Mouse (Mus musculus): Measurements from ENCODE around the gene Nutf2-ps1. TPM values are rescaled to one million over a fixed set of nuclear protein-coding genes. Genes with fewer than 3 reads are reported as not detected.
A peak's percentile ranks its signal among the peaks of the same experiment; 100 is the strongest.
"Not testable (repeated sequence)": the region's sequence is repeated elsewhere in the genome, so short reads cannot be mapped to it uniquely, and the experiment has no call there.

Gene Nutf2-ps1
- 17.0 TPM for polyA plus RNA-seq (2012; fragmentation: generic; extraction: Trizol)
- long read RNA-seq, experiment 1, transcript Nutf2-ps1-201 (1 exons, 901 nt), result major isoform, 38 of 38 reads
- long read RNA-seq, experiment 1, partial matches to known transcripts, result 0 of 38 reads
- long read RNA-seq, experiment 1, other reads (novel, unspliced or antisense), result 0 of 38 reads
- long read RNA-seq, experiment 2, transcript Nutf2-ps1-201 (1 exons, 901 nt), result major isoform, 7 of 7 reads
- long read RNA-seq, experiment 2, partial matches to known transcripts, result 0 of 7 reads
- long read RNA-seq, experiment 2, other reads (novel, unspliced or antisense), result 0 of 7 reads

- H3K27me3 ChIP-seq (ENCODE audit: control insufficient read depth, insufficient read depth, insufficient read length); H3K36me3 ChIP-seq (ENCODE audit: control insufficient read depth, insufficient read depth); H3K4me3 ChIP-seq (ENCODE audit: insufficient read depth, poor library complexity, severe bottlenecking); H3K79me3 ChIP-seq (ENCODE audit: low read depth); H3ac ChIP-seq (ENCODE audit: control insufficient read depth, insufficient read length, low read depth); H3K79me2 ChIP-seq (ENCODE audit: control insufficient read depth, insufficient read depth): not testable (repeated sequence)
Measured at GRCm38 (mm10) chr19:53588968-53589367, at the start of gene Nutf2-ps1. Gene Nutf2-ps1 (minus strand): TSS chr19:53589068.

- Histone ChIP-seq H3ac (ENCODE audit: control insufficient read depth, insufficient read length, low read depth) (no peak overlapping the region), H3K79me3 (ENCODE audit: low read depth) (no peaks in the 10 kb centered on the region), H3K36me3 (ENCODE audit: control insufficient read depth, insufficient read depth) (peaks cover 91% of the 10 kb centered on the region), H3K79me2 (ENCODE audit: control insufficient read depth, insufficient read depth) (no peaks in the 10 kb centered on the region), H3K27me3 (ENCODE audit: control insufficient read depth, insufficient read depth, insufficient read length) (no peaks in the 10 kb centered on the region), H3K4me3 (ENCODE audit: insufficient read depth, poor library complexity, severe bottlenecking) (no peak overlapping the region)
- no peak for TF ChIP-seq MYOG (IDR thresholded peaks at IDR 0.05; ENCODE audit: control insufficient read depth, extremely low read depth, insufficient read length)
- no peak for TF ChIP-seq FOSL1 (IDR thresholded peaks at IDR 0.05; ENCODE audit: insufficient read depth, low read length, poor library complexity, severe bottlenecking)
- no peak for TF ChIP-seq CTCF (IDR thresholded peaks at IDR 0.05; ENCODE audit: control insufficient read depth, insufficient read depth, insufficient read length)
- no peak for TF ChIP-seq MYOD1 (IDR thresholded peaks at IDR 0.05; ENCODE audit: control insufficient read depth, insufficient read length, low read depth)
- TF ChIP-seq MAX (IDR thresholded peaks at IDR 0.05), result no peak
- no peak for TF ChIP-seq USF1 (IDR thresholded peaks at IDR 0.05; ENCODE audit: low read depth)
- TF ChIP-seq CEBPB (IDR thresholded peaks at IDR 0.05; ENCODE audit: low read depth), result no peak
Measured at GRCm38 (mm10) chr19:53638041-53638440, 49.2 kb upstream of the Nutf2-ps1 start.

GRCm38 (mm10) chr19:53621681-53622080 is 32.8 kb upstream of the Nutf2-ps1 start:
- Histone ChIP-seq H3K27me3 (ENCODE audit: control insufficient read depth, insufficient read depth, insufficient read length) (no peaks in the 10 kb centered on the region), H3ac (ENCODE audit: control insufficient read depth, insufficient read length, low read depth) (no peak overlapping the region), H3K36me3 (ENCODE audit: control insufficient read depth, insufficient read depth) (peaks cover 94% of the 10 kb centered on the region), H3K4me3 (ENCODE audit: insufficient read depth, poor library complexity, severe bottlenecking) (no peak overlapping the region), H3K79me2 (ENCODE audit: control insufficient read depth, insufficient read depth) (peaks cover 12% of the 10 kb centered on the region), H3K79me3 (ENCODE audit: low read depth) (peaks cover 10% of the 10 kb centered on the region)
- TF ChIP-seq MAX (IDR thresholded peaks at IDR 0.05), result no peak
- no peak for TF ChIP-seq MYOG (IDR thresholded peaks at IDR 0.05; ENCODE audit: control insufficient read depth, extremely low read depth, insufficient read length)
- no peak for TF ChIP-seq FOSL1 (IDR thresholded peaks at IDR 0.05; ENCODE audit: insufficient read depth, low read length, poor library complexity, severe bottlenecking)

- H3K79me2 ChIP-seq (ENCODE audit: control insufficient read depth, insufficient read depth), result peaks cover 100% of the 10 kb centered on the region
- H3ac ChIP-seq (ENCODE audit: control insufficient read depth, insufficient read length, low read depth), result no peak overlapping the region
- no peaks in the 10 kb centered on the region for H3K27me3 ChIP-seq (ENCODE audit: control insufficient read depth, insufficient read depth, insufficient read length)
- TF ChIP-seq USF1 (IDR thresholded peaks at IDR 0.05; ENCODE audit: low read depth), result no peak
- H3K79me3 ChIP-seq (ENCODE audit: low read depth), result peaks cover 78% of the 10 kb centered on the region
- no peak overlapping the region for H3K4me3 ChIP-seq (ENCODE audit: insufficient read depth, poor library complexity, severe bottlenecking)
- peaks cover 41% of the 10 kb centered on the region for H3K36me3 ChIP-seq (ENCODE audit: control insufficient read depth, insufficient read depth)
Measured at GRCm38 (mm10) chr19:53608921-53609320, 20.1 kb upstream of the Nutf2-ps1 start.

GRCm38 (mm10) chr19:53601363-53601655 is 12.4 kb upstream of the Nutf2-ps1 start:
- TF ChIP-seq MYOG (IDR thresholded peaks at IDR 0.05; ENCODE audit: control insufficient read depth, extremely low read depth, insufficient read length) (no peak), USF1 (IDR thresholded peaks at IDR 0.05; ENCODE audit: low read depth) (no peak), FOSL1 (IDR thresholded peaks at IDR 0.05; ENCODE audit: insufficient read depth, low read length, poor library complexity, severe bottlenecking) (no peak), CTCF (IDR thresholded peaks at IDR 0.05; ENCODE audit: control insufficient read depth, insufficient read depth, insufficient read length) (no peak), MYOD1 (IDR thresholded peaks at IDR 0.05; ENCODE audit: control insufficient read depth, insufficient read length, low read depth) (no peak), MAX (IDR thresholded peaks at IDR 0.05) (no peak), CEBPB (IDR thresholded peaks at IDR 0.05; ENCODE audit: low read depth) (no peak)
- Histone ChIP-seq H3K27me3 (ENCODE audit: control insufficient read depth, insufficient read depth, insufficient read length) (no peaks in the 10 kb centered on the region), H3K79me2 (ENCODE audit: control insufficient read depth, insufficient read depth) (peaks cover 61% of the 10 kb centered on the region), H3K79me3 (ENCODE audit: low read depth) (peaks cover 48% of the 10 kb centered on the region), H3ac (ENCODE audit: control insufficient read depth, insufficient read length, low read depth) (peak overlapping the region; percentile 100), H3K36me3 (ENCODE audit: control insufficient read depth, insufficient read depth) (peaks cover 36% of the 10 kb centered on the region), H3K4me3 (ENCODE audit: insufficient read depth, poor library complexity, severe bottlenecking) (peak overlapping the region; percentile 79)

- H3K36me3 ChIP-seq (ENCODE audit: control insufficient read depth, insufficient read depth), result peaks cover 30% of the 10 kb centered on the region
- peak overlapping the region; percentile 79 for H3K4me3 ChIP-seq (ENCODE audit: insufficient read depth, poor library complexity, severe bottlenecking)
- TF ChIP-seq CTCF (IDR thresholded peaks at IDR 0.05; ENCODE audit: control insufficient read depth, insufficient read depth, insufficient read length) (no peak), MAX (IDR thresholded peaks at IDR 0.05) (peak; percentile 84), MYOD1 (IDR thresholded peaks at IDR 0.05; ENCODE audit: control insufficient read depth, insufficient read length, low read depth) (no peak)
- H3K79me3 ChIP-seq (ENCODE audit: low read depth), result peaks cover 44% of the 10 kb centered on the region
- H3K79me2 ChIP-seq (ENCODE audit: control insufficient read depth, insufficient read depth), result peaks cover 56% of the 10 kb centered on the region
- H3ac ChIP-seq (ENCODE audit: control insufficient read depth, insufficient read length, low read depth), result peak overlapping the region; percentile 100
- no peaks in the 10 kb centered on the region for H3K27me3 ChIP-seq (ENCODE audit: control insufficient read depth, insufficient read depth, insufficient read length)
Measured at GRCm38 (mm10) chr19:53600549-53601362, 11.9 kb upstream of the Nutf2-ps1 start.
